Mouse (Mus musculus) liver, postnatal 0 days (tissue): ENCODE measurements at regions not wholly inside any gene's neighbourhood (a gene's known extent, or its start where the extent isn't known, plus 50 kb on each side); places are given as distances from the start of the nearest gene placed in this dataset.

Experiments used
- CTCF ChIP-seq: sonication (generic); IDR thresholded peaks from 2 replicates; pipeline ENCODE4 v1.5.1; 2016; ENCODE audit warnings: antibody characterized with exemption, low read depth
- EP300 ChIP-seq: IDR thresholded peaks from 2 replicates; pipeline ENCODE4 v1.6.1; 2016; ENCODE audit warnings: antibody characterized with exemption, low read depth, mild to moderate bottlenecking

DNA sequence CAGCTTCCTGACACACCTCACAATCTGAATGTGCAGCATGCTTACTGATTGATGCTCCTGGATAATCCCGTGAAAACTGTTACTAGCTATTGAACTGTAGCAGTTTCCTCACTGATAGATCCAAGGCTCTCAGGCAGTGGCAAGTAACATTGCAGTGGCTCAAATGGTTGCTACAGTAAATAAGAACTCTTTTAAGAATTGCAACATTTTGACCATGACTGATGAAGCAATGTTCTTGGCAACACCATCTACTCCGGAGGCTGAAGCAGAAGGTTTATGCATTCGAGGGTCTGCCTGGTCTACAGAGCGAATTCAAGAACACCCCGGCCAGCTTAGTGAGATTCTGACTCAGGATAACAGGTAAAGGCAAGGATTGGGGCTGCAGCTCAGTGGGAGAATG is 264.7 kb downstream of the Pax3 start:
- TF ChIP-seq CTCF (no peak), EP300 (no peak)
